Mouse (Mus musculus): ENCODE data around the gene Map3k15.

Gene Map3k15

GRCm38 (mm10) chrX:160134136-160134843, 146.1 kb downstream of the Map3k15 start:
- no peak for DNase-seq (ENCODE audit: low spot score in 2 of 2)

- peak in 1 of 2 experiments; percentile 9 for DNase-seq (ENCODE audit: low spot score in 2 of 2)
Measured at GRCm38 (mm10) chrX:160135719-160136118, 147.5 kb downstream of the Map3k15 start.

- DNase-seq (ENCODE audit: low spot score in 2 of 2) = peak in 1 of 2 experiments; percentile 9
Measured at GRCm38 (mm10) chrX:160136153-160136552, 147.9 kb downstream of the Map3k15 start.

- DNase-seq (ENCODE audit: low spot score in 2 of 2) = no peak
Measured at GRCm38 (mm10) chrX:160137177-160137860, 149.1 kb downstream of the Map3k15 start.

- peak; percentile 82 to 83 for DNase-seq (ENCODE audit: low spot score in 2 of 2)
Measured at GRCm38 (mm10) chrX:160137861-160138717, 149.9 kb downstream of the Map3k15 start, which contains the start of gene Pdha1. Gene Pdha1 (minus strand): TSS chrX:160138413.

GRCm38 (mm10) chrX:160146806-160147205, 158.6 kb downstream of the Map3k15 start:
- DNase-seq (ENCODE audit: low spot score in 2 of 2) = no peak

- DNase-seq (ENCODE audit: low spot score in 2 of 2) = no peak
Measured at GRCm38 (mm10) chrX:160147406-160147805, 159.2 kb downstream of the Map3k15 start.

- DNase-seq (ENCODE audit: low spot score in 2 of 2) = no peak
Measured at GRCm38 (mm10) chrX:160148859-160149258, 160.6 kb downstream of the Map3k15 start.

GRCm38 (mm10) chrX:160153147-160153815, 165.0 kb downstream of the Map3k15 start:
- no peak for DNase-seq (ENCODE audit: low spot score in 2 of 2)

GRCm38 (mm10) chrX:160164259-160164658, 176.0 kb downstream of the Map3k15 start:
- DNase-seq (ENCODE audit: low spot score in 2 of 2) = no peak

GRCm38 (mm10) chrX:160166246-160166985, 178.2 kb downstream of the Map3k15 start:
- no peak for DNase-seq (ENCODE audit: low spot score in 2 of 2)

- peak in 1 of 2 experiments; percentile 61 for DNase-seq (ENCODE audit: low spot score in 2 of 2)
Measured at GRCm38 (mm10) chrX:160170150-160170549, 181.9 kb downstream of the Map3k15 start.

All from urinary bladder, postnatal 4 days (tissue).